Mouse (Mus musculus) hindbrain, embryonic 11.5 days (tissue): ENCODE results near the gene Fto. TPM values are rescaled to one million over a fixed set of nuclear protein-coding genes. Genes with fewer than 3 reads are reported as not detected.

Experiments used
- ATAC-seq: fragments of 200-750 bp; cut with Nextera tagmentation; 2 replicates; pipeline ENCODE4 v1.8.0; 2017; ENCODE audit warnings: mild to moderate bottlenecking, moderate TSS enrichment, moderate library complexity; ENCODE audit not compliant: low FRiP score
- DNase-seq: peaks from one replicate; pipeline ENCODE4 v3.0.0-alpha.2; 2015; ENCODE audit warnings: low spot score
- H3K27ac ChIP-seq: fragments of 300-500 bp; sonication (generic); 2 replicates; pipeline ENCODE4 v1.5.1; 2014; ENCODE audit warnings: mild to moderate bottlenecking, low read depth, low read length
- H3K27me3 ChIP-seq: fragments of 300-500 bp; sonication (generic); 2 replicates; pipeline ENCODE4 v1.6.1; 2014; ENCODE audit warnings: mild to moderate bottlenecking, low read length, moderate library complexity, mixed read lengths; ENCODE audit not compliant: control insufficient read depth, insufficient read depth
- H3K36me3 ChIP-seq: fragments of 300-500 bp; sonication (generic); 2 replicates; pipeline ENCODE4 v1.6.1; 2014; ENCODE audit warnings: mild to moderate bottlenecking, low read length, moderate library complexity, mixed read lengths; ENCODE audit not compliant: control insufficient read depth, insufficient read depth
- H3K4me1 ChIP-seq: fragments of 300-500 bp; sonication (generic); replicated peaks from 2 replicates; pipeline ENCODE4 v1.6.1; 2014; ENCODE audit warnings: low read length, mixed read lengths; ENCODE audit not compliant: control insufficient read depth, insufficient read depth
- H3K4me2 ChIP-seq: fragments of 300-500 bp; sonication (generic); replicated peaks from 2 replicates; pipeline ENCODE4 v1.6.1; 2014; ENCODE audit warnings: mild to moderate bottlenecking, low read depth, low read length
- H3K4me3 ChIP-seq: fragments of 300-500 bp; sonication (generic); 2 replicates; pipeline ENCODE4 v1.5.1; 2014; ENCODE audit warnings: low read depth, low read length
- H3K9ac ChIP-seq: fragments of 300-500 bp; sonication (generic); 2 replicates; pipeline ENCODE4 v1.6.1; 2014; ENCODE audit warnings: low read depth, low read length
- H3K9me3 ChIP-seq: fragments of 300-500 bp; sonication (generic); 2 replicates; pipeline ENCODE4 v1.6.1; 2016; ENCODE audit warnings: low read length; ENCODE audit not compliant: control insufficient read depth
- WGBS: fragments of 180-500 bp; shearing (Covaris S2); extraction: QIAGEN DNeasy Blood & Tissue Kit; methylation state at CpG from one replicate; pipeline ENCODE4 v1.1.7; 2014; 5-methylcytosine and 5-hydroxymethylcytosine counted together
- polyA plus RNA-seq: library from polyadenylated mRNA; unstranded; fragments of >200 nt; fragmentation: Nextera tagmentation; extraction: Ambion mirVana; gene quantifications from 2 replicates; pipeline ENCODE4 v1.2.1, GENCODE M21; 2014

Fto gene
- polyA plus RNA-seq, 1 experiment from 2014 or later, result 94.7 TPM

DNA sequence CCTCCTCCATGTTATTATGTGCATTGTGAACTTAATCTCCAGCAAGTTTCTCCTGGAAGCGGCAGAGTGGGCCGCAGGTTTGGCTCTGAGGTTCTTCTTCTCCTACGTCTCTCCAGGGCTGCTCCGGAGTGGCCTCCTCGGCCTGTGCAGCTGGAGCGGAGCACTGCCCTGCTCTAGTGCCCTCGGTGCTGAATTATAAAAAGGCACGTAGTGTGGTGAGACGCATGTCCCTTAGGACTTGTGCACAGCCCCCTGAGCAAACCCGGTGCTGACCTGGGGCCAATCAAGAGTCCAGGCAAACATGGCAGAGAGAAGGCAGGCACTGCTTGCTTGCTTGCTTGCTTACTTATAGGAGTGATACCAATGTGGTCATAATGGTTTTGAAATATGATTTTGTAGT is 164.1 kb downstream of the Fto start:
- no peak for DNase-seq
- H3K4me1 ChIP-seq, result no peaks in the 10 kb centered on the region
- no peaks in the 10 kb centered on the region for H3K9me3 ChIP-seq
- peaks cover 2% of the 10 kb centered on the region; the same call in 1 of the 2 replicates for H3K36me3 ChIP-seq
- no peak for ATAC-seq
- no peak overlapping the region for H3K27ac ChIP-seq
- WGBS, result 95% methylated on average over 10 of the region's 10 CpGs
- no peak overlapping the region for H3K4me3 ChIP-seq
- no peaks in the 10 kb centered on the region; the same call in 1 of the 2 replicates for H3K27me3 ChIP-seq
- H3K9ac ChIP-seq, result no peak overlapping the region
- no peak overlapping the region for H3K4me2 ChIP-seq

GRCm38 (mm10) chr8:91482511-91482910 is 169.2 kb downstream of the Fto start:
- H3K4me3 ChIP-seq, result no peak overlapping the region
- H3K4me2 ChIP-seq, result no peak overlapping the region
- no peak for ATAC-seq
- DNase-seq, result peak; percentile 21
- WGBS, result 48% methylated on average over 9 of the region's 9 CpGs
- H3K9ac ChIP-seq, result no peak overlapping the region
- no peaks in the 10 kb centered on the region for H3K36me3 ChIP-seq
- no peak overlapping the region for H3K27ac ChIP-seq
- no peaks in the 10 kb centered on the region; the same call in 1 of the 2 replicates for H3K27me3 ChIP-seq
- H3K4me1 ChIP-seq, result 0 out of 2 replicates have a peak, but pooled peaks cover 2% of the 10 kb centered on the region
- no peaks in the 10 kb centered on the region for H3K9me3 ChIP-seq

DNA sequence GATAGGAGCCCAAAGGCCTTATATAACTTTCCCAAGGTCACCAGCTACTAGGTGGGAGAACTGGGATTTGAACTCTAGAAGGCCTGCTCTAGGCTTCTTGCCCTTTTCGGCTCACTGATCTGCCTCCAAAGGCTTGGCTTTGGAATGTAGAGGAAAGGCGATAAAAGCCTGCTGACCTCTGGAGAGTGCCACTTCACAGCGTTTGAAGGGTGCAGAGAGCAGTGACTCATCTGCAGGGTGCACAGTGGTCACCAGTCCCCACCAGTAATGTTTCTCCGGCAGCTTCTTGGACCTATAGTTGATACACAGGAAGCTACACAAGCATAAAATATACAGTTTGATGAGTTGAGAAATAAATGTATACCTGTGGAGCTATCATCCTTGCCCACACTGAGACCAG is 173.1 kb downstream of the Fto start:
- Histone ChIP-seq H3K4me1 (0 out of 2 replicates have a peak, but pooled peaks cover 2% of the 10 kb centered on the region), H3K4me2 (no peak overlapping the region), H3K36me3 (no peaks in the 10 kb centered on the region), H3K27me3 (no peaks in the 10 kb centered on the region; the same call in 1 of the 2 replicates), H3K4me3 (no peak overlapping the region), H3K9ac (no peak overlapping the region), H3K27ac (no peak overlapping the region), H3K9me3 (no peaks in the 10 kb centered on the region)
- WGBS, result 78% methylated on average over 4 of the region's 4 CpGs
- no peak for ATAC-seq
- DNase-seq, result no peak

DNA sequence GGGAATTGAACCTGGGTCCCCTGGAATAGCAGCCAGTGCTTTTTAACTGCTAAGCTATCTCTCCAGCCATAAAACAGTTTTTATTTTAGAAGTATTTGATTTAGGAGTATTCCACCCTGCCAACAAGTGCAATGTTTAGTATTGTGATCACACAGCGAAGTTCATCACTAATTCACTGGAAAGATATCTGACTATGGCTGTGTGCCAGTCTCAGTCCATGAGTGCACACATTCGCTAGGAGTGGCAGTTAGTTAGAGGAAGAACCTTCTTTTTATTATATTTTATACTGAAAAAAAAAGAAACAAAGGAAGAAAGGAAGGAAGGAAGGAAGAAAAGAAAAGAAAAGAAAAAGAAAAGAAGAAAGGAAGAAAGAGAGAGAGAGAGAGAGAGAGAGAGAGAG is 174.1 kb downstream of the Fto start:
- H3K4me2 ChIP-seq, result no peak overlapping the region
- H3K9me3 ChIP-seq, result no peaks in the 10 kb centered on the region
- no peak for DNase-seq
- H3K27ac ChIP-seq, result no peak overlapping the region
- 0 out of 2 replicates have a peak, but pooled peaks cover 2% of the 10 kb centered on the region for H3K4me1 ChIP-seq
- no peaks in the 10 kb centered on the region for H3K27me3 ChIP-seq
- no peak overlapping the region for H3K9ac ChIP-seq
- H3K4me3 ChIP-seq, result no peak overlapping the region
- no peak for ATAC-seq
- WGBS, result 88% methylated on average over 2 of the region's 2 CpGs
- no peaks in the 10 kb centered on the region for H3K36me3 ChIP-seq

DNA sequence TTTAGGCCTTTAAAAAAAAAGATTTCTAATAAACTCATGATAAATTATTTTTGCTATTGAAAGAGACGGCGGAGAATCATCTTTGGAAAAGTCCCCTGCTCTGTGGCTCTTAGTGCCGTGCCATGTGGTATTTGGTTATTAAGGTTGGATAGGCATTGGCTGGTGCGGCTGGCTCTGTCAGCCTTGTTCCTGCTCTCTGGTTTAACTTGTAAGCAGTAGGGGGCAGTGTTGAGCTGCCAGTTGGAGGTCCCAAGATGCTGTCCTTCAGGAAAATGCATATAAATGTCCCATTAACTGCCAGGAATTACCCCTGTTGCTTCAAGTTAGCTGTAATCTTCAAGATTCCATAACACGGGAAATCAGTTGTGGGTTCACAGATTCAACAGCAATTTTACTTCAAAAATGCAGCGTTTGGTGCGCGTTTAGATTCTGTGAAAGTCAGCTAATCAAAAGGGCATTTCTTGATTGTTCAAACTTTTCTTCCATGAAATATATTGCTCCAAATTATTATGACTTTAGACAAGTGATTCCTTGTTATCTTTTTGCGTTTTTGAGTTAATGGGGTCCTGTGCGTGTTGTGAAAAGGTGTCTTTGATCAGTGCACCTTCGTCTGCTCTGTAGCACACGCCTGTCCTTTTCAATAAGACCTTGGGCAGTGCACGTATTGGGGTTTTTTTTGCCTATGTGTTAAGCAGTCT is 174.9 kb downstream of the Fto start:
- no peaks in the 10 kb centered on the region for H3K27me3 ChIP-seq
- H3K9me3 ChIP-seq, result no peaks in the 10 kb centered on the region
- H3K27ac ChIP-seq, result no peak overlapping the region
- DNase-seq (peak; percentile 90), ATAC-seq (no peak)
- no peak overlapping the region for H3K9ac ChIP-seq
- H3K4me3 ChIP-seq, result no peak overlapping the region
- H3K36me3 ChIP-seq, result no peaks in the 10 kb centered on the region
- WGBS, result 52% methylated on average over 13 of the region's 13 CpGs
- H3K4me2 ChIP-seq, result no peak overlapping the region
- H3K4me1 ChIP-seq, result no peaks in the 10 kb centered on the region

- Histone ChIP-seq H3K27me3 (no peaks in the 10 kb centered on the region), H3K27ac (no peak overlapping the region), H3K4me2 (no peak overlapping the region), H3K9ac (no peak overlapping the region), H3K36me3 (no peaks in the 10 kb centered on the region), H3K4me3 (no peak overlapping the region), H3K4me1 (no peaks in the 10 kb centered on the region), H3K9me3 (no peaks in the 10 kb centered on the region)
- ATAC-seq (no peak), DNase-seq (no peak)
- 60% methylated on average over 10 of the region's 10 CpGs for WGBS
Observed at GRCm38 (mm10) chr8:91488784-91489450, 175.6 kb downstream of the Fto start.

DNA sequence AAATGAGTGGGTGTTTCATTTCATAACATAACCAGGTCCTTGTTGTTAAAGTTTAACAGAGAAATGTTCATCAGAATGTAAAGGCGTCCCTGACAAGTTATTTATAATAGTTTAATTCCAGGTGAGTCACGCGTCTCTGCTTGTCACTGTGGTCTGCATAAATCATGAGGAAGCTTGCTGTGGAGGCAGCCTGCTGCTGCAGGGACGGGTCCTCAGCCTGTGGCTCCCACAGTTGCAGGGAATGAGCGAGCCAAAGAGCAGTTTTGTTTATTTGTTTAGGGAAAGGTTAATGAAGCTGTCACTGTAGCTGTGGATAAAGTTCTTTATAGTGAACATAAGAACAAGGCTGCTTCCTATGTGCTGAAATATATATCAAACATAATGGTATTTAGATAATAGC is 176.7 kb downstream of the Fto start:
- Histone ChIP-seq H3K4me2 (no peak overlapping the region), H3K27ac (no peak overlapping the region), H3K4me3 (no peak overlapping the region), H3K9ac (no peak overlapping the region), H3K36me3 (no peaks in the 10 kb centered on the region), H3K9me3 (no peaks in the 10 kb centered on the region), H3K27me3 (no peaks in the 10 kb centered on the region), H3K4me1 (no peaks in the 10 kb centered on the region)
- ATAC-seq, result no peak
- DNase-seq, result no peak
- WGBS, result 62% methylated on average over 5 of the region's 5 CpGs

DNA sequence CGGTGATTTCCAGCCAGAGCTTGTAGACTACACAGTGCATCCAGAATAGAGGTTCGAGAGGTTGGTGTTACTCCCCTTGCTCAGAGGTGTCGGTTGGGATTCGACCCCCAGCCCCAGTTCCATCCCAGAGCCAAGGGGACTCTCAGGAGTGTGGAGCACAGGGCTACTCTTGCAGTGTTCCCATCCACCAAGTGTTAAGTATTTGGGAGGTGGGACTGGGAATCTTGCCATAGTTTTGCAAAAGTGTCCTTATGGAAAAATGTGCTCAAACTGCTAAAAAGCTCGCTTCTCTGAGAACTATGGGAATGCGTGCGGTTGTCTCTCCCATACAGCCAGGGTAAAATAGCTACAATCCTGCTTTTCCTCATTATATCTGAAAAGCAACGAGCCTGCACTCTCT is 180.0 kb downstream of the Fto start:
- no peak overlapping the region for H3K4me3 ChIP-seq
- no peak overlapping the region for H3K4me2 ChIP-seq
- no peak overlapping the region for H3K9ac ChIP-seq
- peaks cover 3% of the 10 kb centered on the region; the same call in 1 of the 2 replicates for H3K27me3 ChIP-seq
- H3K9me3 ChIP-seq, result no peaks in the 10 kb centered on the region
- no peaks in the 10 kb centered on the region for H3K4me1 ChIP-seq
- H3K27ac ChIP-seq, result no peak overlapping the region
- 89% methylated on average over 8 of the region's 8 CpGs for WGBS
- no peak for DNase-seq
- H3K36me3 ChIP-seq, result no peaks in the 10 kb centered on the region
- ATAC-seq, result no peak
